Mouse (Mus musculus) hindbrain, postnatal 0 days (tissue): ENCODE measurements around the gene Acoxl. TPM values are rescaled to one million over a fixed set of nuclear protein-coding genes. Genes with fewer than 3 reads are reported as not detected.

ENCODE experiments used
- ATAC-seq: fragments of 200-750 bp; cut with Nextera tagmentation; 2 replicates; pipeline ENCODE4 v1.8.0; 2017; ENCODE audit warnings: mild to moderate bottlenecking, moderate TSS enrichment, moderate library complexity
- DNase-seq: peaks from one replicate; pipeline ENCODE4 v3.0.0-alpha.2; 2015; ENCODE audit warnings: low spot score
- H3K27ac ChIP-seq: fragments of 300-500 bp; sonication (generic); 2 replicates; pipeline ENCODE4 v1.5.1; 2014; ENCODE audit warnings: mild to moderate bottlenecking
- H3K27me3 ChIP-seq: fragments of 300-500 bp; sonication (generic); 2 replicates; pipeline ENCODE4 v1.6.1; 2014; ENCODE audit warnings: low read length, mixed read lengths; ENCODE audit not compliant: insufficient read depth
- H3K36me3 ChIP-seq: fragments of 300-500 bp; sonication (generic); 2 replicates; pipeline ENCODE4 v1.6.1; 2014; ENCODE audit warnings: low read length, mixed read lengths; ENCODE audit not compliant: insufficient read depth
- H3K4me1 ChIP-seq: fragments of 300-500 bp; sonication (generic); 2 replicates; pipeline ENCODE4 v1.6.1; 2014; ENCODE audit warnings: antibody characterized with exemption, low read length, mixed read lengths; ENCODE audit not compliant: insufficient read depth
- H3K4me2 ChIP-seq: fragments of 300-500 bp; sonication (generic); 2 replicates; pipeline ENCODE4 v1.6.1; 2014; ENCODE audit warnings: low read depth, mild to moderate bottlenecking, low read length, moderate library complexity, mixed read lengths
- H3K4me3 ChIP-seq: fragments of 300-500 bp; sonication (generic); 2 replicates; pipeline ENCODE4 v1.5.1; 2014; ENCODE audit warnings: low read length
- H3K9ac ChIP-seq: fragments of 300-500 bp; sonication (generic); replicated peaks from 2 replicates; pipeline ENCODE4 v1.6.1; 2014; ENCODE audit warnings: mild to moderate bottlenecking, low read length, moderate library complexity, mixed read lengths
- H3K9me3 ChIP-seq: fragments of 300-500 bp; sonication (generic); 2 replicates; pipeline ENCODE4 v1.6.1; 2016; ENCODE audit warnings: low read length, mixed read lengths
- CTCF ChIP-seq: IDR thresholded peaks from 2 replicates; pipeline ENCODE4 v1.5.1; 2016; ENCODE audit warnings: antibody characterized with exemption, control low read depth, low read depth
- WGBS: fragments of 180-500 bp; shearing (Covaris S2); extraction: QIAGEN DNeasy Blood & Tissue Kit; methylation state at CpG from one replicate; pipeline ENCODE4 v1.1.7; 2014; 5-methylcytosine and 5-hydroxymethylcytosine counted together
- polyA plus RNA-seq: library from polyadenylated mRNA; unstranded; fragments of >200 nt; fragmentation: Nextera tagmentation; extraction: Ambion mirVana; gene quantifications from 2 replicates; pipeline ENCODE4 v1.2.1, GENCODE M21; 2015
- total RNA-seq: library from RNA; depleted of rRNA; stranded (reverse); fragments of >200 nt; gene quantifications from 2 replicates; pipeline ENCODE4 v1.2.3, GENCODE M21; 2014

Gene Acoxl
- total and polyA plus RNA-seq, 2 experiments from 2014 or later = 0.29 to 0.47 TPM

DNA sequence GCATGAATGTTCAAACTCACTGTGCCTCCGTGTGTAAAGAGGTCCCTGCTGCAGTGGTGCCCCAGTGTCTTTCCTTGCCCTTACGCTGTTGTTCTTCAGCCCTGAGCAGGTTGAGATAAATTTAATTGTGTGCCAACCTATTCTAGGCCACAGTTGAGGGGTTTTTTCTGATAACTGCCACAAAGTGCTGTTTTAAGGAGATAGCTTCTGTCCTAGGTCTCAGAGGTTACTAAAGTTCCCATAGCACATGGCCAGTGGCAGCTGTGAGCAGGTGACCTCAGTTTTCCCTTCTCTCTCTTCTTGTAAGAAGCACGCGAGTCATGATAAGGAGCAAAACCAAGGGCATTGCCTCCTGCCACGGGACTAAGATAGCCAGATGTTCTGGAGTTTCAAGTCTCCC is 245.9 kb downstream of the Acoxl start:
- no peak overlapping the region for H3K4me3 ChIP-seq
- H3K9ac ChIP-seq = no peak overlapping the region
- H3K27me3 ChIP-seq = no peaks in the 10 kb centered on the region
- DNase-seq (no peak), ATAC-seq (no peak)
- no peaks in the 10 kb centered on the region for H3K36me3 ChIP-seq
- no peak overlapping the region for H3K27ac ChIP-seq
- no peaks in the 10 kb centered on the region for H3K4me1 ChIP-seq
- TF ChIP-seq CTCF = no peak
- 90% methylated on average over 5 of the region's 5 CpGs for WGBS
- H3K9me3 ChIP-seq = no peaks in the 10 kb centered on the region
- H3K4me2 ChIP-seq = no peak overlapping the region

DNA sequence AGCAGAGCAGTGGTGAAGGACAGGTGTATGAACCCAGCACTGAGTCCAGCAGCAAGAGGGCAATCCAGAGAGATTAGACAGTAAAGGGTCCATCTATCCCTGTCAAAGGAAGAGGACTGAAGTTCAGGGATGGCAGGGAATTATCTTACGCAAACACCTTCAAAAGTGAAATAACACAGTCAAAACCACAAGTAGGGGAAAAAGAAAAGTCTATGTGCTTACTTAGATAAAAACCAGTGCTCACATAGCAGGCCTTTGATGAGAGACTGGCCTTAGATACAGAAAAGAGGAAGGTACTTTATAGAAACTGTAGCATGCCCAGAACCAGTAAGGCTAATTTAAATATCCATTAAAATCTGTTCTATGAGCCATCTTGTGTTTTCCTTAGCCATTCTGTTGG is 246.8 kb downstream of the Acoxl start:
- no peak for ATAC-seq
- Histone ChIP-seq H3K27me3 (no peaks in the 10 kb centered on the region), H3K9ac (no peak overlapping the region), H3K4me3 (no peak overlapping the region), H3K27ac (no peak overlapping the region), H3K36me3 (no peaks in the 10 kb centered on the region), H3K4me2 (no peak overlapping the region), H3K9me3 (no peaks in the 10 kb centered on the region), H3K4me1 (no peaks in the 10 kb centered on the region)
- TF ChIP-seq CTCF = no peak
- WGBS = 94% methylated on average over 1 of the region's 1 CpGs
- no peak for DNase-seq

- ATAC-seq = no peak
- Histone ChIP-seq H3K9ac (no peak overlapping the region), H3K4me3 (no peak overlapping the region), H3K27ac (no peak overlapping the region), H3K9me3 (no peaks in the 10 kb centered on the region), H3K4me2 (no peak overlapping the region), H3K4me1 (no peaks in the 10 kb centered on the region), H3K27me3 (no peaks in the 10 kb centered on the region), H3K36me3 (no peaks in the 10 kb centered on the region)
- TF ChIP-seq CTCF = no peak
- no peak for DNase-seq
- WGBS = 57% methylated on average over 14 of the region's 14 CpGs
Observed at GRCm38 (mm10) chr2:128086301-128086886, 247.7 kb downstream of the Acoxl start.

DNA sequence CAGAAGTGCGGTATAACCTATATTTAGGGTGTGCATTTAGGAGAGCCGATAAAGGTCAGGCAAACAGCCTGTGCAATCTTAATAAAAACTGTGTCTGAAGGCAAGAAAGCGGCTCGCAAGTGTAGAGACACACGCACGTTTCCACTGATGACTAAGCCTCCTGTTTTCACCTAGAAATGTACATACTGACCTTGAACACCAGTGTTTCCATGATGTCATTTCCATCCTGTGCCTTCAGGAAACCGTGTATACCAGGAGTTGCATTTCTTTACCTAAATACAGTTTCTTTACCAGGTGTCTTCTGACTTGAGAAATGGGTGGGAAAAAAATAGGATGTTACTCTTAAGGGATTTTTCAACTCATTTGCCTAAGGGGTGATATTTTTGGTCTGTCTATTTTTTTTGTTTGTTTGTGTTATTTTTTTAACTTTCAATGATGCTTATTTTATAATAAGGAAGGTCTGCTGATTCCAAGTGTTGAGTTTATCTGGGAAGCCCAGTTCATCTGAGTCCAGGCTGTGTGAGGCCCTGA is 248.4 kb downstream of the Acoxl start:
- no peak overlapping the region for H3K27ac ChIP-seq
- DNase-seq (no peak), ATAC-seq (no peak)
- no peaks in the 10 kb centered on the region for H3K27me3 ChIP-seq
- WGBS = 79% methylated on average over 7 of the region's 7 CpGs
- no peaks in the 10 kb centered on the region for H3K36me3 ChIP-seq
- no peak overlapping the region for H3K9ac ChIP-seq
- no peak for TF ChIP-seq CTCF
- no peaks in the 10 kb centered on the region for H3K9me3 ChIP-seq
- no peak overlapping the region for H3K4me2 ChIP-seq
- no peaks in the 10 kb centered on the region for H3K4me1 ChIP-seq
- H3K4me3 ChIP-seq = no peak overlapping the region

- no peaks in the 10 kb centered on the region for H3K27me3 ChIP-seq
- no peaks in the 10 kb centered on the region for H3K36me3 ChIP-seq
- H3K4me2 ChIP-seq = no peak overlapping the region
- DNase-seq (no peak), ATAC-seq (no peak)
- whole genome bisulfite sequencing = 90% methylated on average over 8 of the region's 8 CpGs
- no peak overlapping the region for H3K9ac ChIP-seq
- no peak for TF ChIP-seq CTCF
- H3K4me1 ChIP-seq = no peaks in the 10 kb centered on the region
- no peak overlapping the region for H3K27ac ChIP-seq
- no peaks in the 10 kb centered on the region for H3K9me3 ChIP-seq
- H3K4me3 ChIP-seq = no peak overlapping the region
Observed at GRCm38 (mm10) chr2:128087798-128088545, 249.3 kb downstream of the Acoxl start.

- ATAC-seq = no peak
- WGBS = 94% methylated on average over 6 of the region's 6 CpGs
- H3K27me3 ChIP-seq = no peaks in the 10 kb centered on the region
Observed at GRCm38 (mm10) chr2:128090283-128090885, 251.7 kb downstream of the Acoxl start.

More at GRCm38 (mm10) chr2:128090283-128090885, 251.7 kb downstream of the Acoxl start:
- no peaks in the 10 kb centered on the region for H3K9me3 ChIP-seq
- H3K27ac ChIP-seq = no peak overlapping the region
- H3K4me2 ChIP-seq = no peak overlapping the region
- no peak overlapping the region for H3K4me3 ChIP-seq
- no peak overlapping the region for H3K9ac ChIP-seq
- no peak for DNase-seq
- no peak for TF ChIP-seq CTCF
- no peaks in the 10 kb centered on the region for H3K36me3 ChIP-seq
- H3K4me1 ChIP-seq = no peaks in the 10 kb centered on the region
